Mouse (Mus musculus) heart, embryonic 13.5 days (tissue): ENCODE data around the gene Ipo13. TPM values are rescaled to one million over a fixed set of nuclear protein-coding genes. Genes with fewer than 3 reads are reported as not detected.

Experiments
- polyA plus RNA-seq: library from polyadenylated mRNA; unstranded; fragments of >200 nt; fragmentation: Nextera tagmentation; extraction: Ambion mirVana; gene quantifications from 2 replicates; pipeline ENCODE4 v1.2.1, GENCODE M21; 2015

Ipo13 gene
- polyA plus RNA-seq, 1 experiment from 2014 or later, result 40.3 TPM

Other genes with a start within 250 kb of the Ipo13 start
- gene Dmap1, start 232.7 kb downstream of the Ipo13 start, polyA plus RNA-seq, result 42.1 and 42.3 TPM in 2 replicates
- not detected in 2 replicates for gene Gm12845, start 190.6 kb downstream of the Ipo13 start, polyA plus RNA-seq
- not detected in 2 replicates for gene Klf17, start 149.4 kb downstream of the Ipo13 start, polyA plus RNA-seq
- gene Slc6a9, start 80.5 kb downstream of the Ipo13 start, polyA plus RNA-seq, result 8.4 and 10.6 TPM in 2 replicates
- 0.74 and 1.1 TPM in 2 replicates for gene Ccdc24, start 42.4 kb downstream of the Ipo13 start, polyA plus RNA-seq
- gene B4galt2, start 31.5 kb downstream of the Ipo13 start, polyA plus RNA-seq, result 13.5 and 13.9 TPM in 2 replicates
- gene Atp6v0b, start 27.7 kb downstream of the Ipo13 start, polyA plus RNA-seq, result 188 and 220 TPM in 2 replicates
- 10.9 and 11.6 TPM in 2 replicates for gene Dph2, start 23.0 kb downstream of the Ipo13 start, polyA plus RNA-seq
- 0.66 and 0.98 TPM in 2 replicates for gene Artn, start 14.8 kb upstream of the Ipo13 start, polyA plus RNA-seq
- gene St3gal3, start 219.9 kb upstream of the Ipo13 start, polyA plus RNA-seq, result 7.0 and 8.0 TPM in 2 replicates